Mouse (Mus musculus) hindbrain, embryonic 13.5 days (tissue): Measurements from ENCODE around the gene Bhlha15. TPM values are rescaled to one million over a fixed set of nuclear protein-coding genes. Genes with fewer than 3 reads are reported as not detected.

Source experiments
- polyA plus RNA-seq: library from polyadenylated mRNA; unstranded; fragments of >200 nt; fragmentation: Nextera tagmentation; extraction: Ambion mirVana; gene quantifications from 2 replicates; pipeline ENCODE4 v1.2.1, GENCODE M21; 2015

Bhlha15 gene
- polyA plus RNA-seq, 1 experiment from 2014 or later: 0.17 TPM

Other genes with a start within 250 kb of the Bhlha15 start
- gene Ccz1, start 175.4 kb upstream of the Bhlha15 start, polyA plus RNA-seq: 80.9 and 88.5 TPM in 2 replicates
- gene Ocm, start 163.6 kb upstream of the Bhlha15 start, polyA plus RNA-seq: 0.70 TPM in 1 of 2 replicates, not detected in the other
- gene Lmtk2, start 89.8 kb upstream of the Bhlha15 start, polyA plus RNA-seq: 7.2 and 7.5 TPM in 2 replicates
- gene Tecpr1, start 33.3 kb downstream of the Bhlha15 start, polyA plus RNA-seq: 41.5 and 42.1 TPM in 2 replicates
- 116 and 125 TPM in 2 replicates for gene Bri3, start 54.2 kb downstream of the Bhlha15 start, polyA plus RNA-seq
- gene Baiap2l1, start 167.8 kb downstream of the Bhlha15 start, polyA plus RNA-seq: 2.2 and 2.6 TPM in 2 replicates